Mouse (Mus musculus) skeletal muscle tissue, adult 2 months (tissue): ENCODE data around the gene Akap7.

Experiments
- DNase-seq: peaks from one replicate; pipeline ENCODE4 v3.0.0-alpha.2; 2012; ENCODE audit warnings: low read depth, low spot score

Gene Akap7

DNA sequence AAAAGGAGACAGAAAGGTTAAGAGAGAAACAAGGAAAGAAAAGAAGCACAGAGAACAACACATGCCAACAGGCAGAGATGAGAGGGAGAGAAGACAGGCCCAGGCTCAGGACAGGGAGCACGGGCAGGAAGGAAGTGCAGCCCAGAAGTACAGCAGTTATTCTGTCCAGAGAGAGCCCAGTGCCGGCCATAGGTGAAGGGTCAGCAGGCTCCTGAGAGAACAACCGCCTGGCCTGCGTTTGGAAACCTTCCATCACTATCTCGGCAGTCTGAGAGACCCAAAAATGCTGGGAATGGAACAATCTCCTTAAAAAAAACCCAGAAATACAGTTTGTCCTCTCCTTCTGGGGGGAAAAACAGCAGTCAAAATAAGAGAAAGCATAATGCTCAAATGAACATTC lies 50.2 kb downstream of the Akap7 start:
- DNase-seq, result no peak

DNA sequence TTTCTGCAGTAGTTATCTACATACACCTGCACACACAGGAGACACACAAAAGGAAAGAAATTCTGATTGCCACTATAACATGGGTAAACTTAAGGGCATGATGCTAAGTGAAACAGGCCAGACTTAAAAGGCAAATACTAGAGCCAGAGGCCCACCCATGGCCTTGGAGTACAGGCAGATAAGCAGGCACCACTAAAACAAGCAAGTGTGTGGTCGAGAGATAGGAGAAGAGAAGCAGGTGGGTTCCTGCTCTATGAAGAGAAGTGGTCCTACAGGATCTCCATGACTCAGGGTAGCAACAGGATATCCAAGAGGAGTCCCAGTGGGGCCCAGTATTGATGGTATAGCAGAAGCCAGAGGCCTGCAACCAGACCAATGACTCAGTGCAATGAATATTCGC lies 54.2 kb downstream of the Akap7 start:
- no peak for DNase-seq

DNA sequence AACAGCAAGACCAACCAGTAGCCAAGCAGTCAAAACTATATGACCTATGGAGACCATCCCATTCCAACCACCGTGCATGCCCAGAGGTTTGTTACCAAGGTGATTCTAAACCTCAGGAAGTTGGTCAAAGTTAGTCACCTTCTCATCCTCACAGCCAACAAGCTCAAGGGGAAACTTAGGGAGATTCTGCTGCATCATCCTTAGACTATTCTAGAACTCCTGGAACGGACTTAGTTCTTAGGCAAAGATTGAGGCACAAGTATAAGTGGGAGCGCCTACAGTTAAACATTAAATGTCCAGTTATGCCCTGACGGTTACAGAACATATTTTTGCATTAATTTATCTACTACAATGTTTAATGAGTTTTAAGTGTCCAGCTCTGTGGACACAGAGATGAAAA lies 54.7 kb downstream of the Akap7 start:
- DNase-seq, result no peak

DNA sequence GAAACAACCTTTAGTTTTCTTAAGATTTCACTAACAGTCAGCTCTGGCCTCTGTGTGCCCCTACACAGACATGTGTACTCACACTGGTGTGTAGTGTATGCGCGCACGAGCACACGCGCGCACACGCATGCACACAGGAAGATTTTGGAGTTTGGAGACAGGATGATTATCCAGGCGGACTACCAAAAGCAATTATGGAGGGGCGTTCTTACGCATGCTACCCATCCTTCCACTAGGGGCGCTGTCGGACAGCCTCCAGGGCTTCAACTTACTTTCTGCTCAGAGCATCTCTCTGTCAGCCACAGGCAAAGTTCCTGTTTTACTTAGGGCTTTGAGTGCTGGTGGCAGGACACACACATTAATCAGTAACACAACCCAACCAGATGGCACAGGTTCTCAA lies 57.6 kb downstream of the Akap7 start:
- DNase-seq, result no peak

DNA sequence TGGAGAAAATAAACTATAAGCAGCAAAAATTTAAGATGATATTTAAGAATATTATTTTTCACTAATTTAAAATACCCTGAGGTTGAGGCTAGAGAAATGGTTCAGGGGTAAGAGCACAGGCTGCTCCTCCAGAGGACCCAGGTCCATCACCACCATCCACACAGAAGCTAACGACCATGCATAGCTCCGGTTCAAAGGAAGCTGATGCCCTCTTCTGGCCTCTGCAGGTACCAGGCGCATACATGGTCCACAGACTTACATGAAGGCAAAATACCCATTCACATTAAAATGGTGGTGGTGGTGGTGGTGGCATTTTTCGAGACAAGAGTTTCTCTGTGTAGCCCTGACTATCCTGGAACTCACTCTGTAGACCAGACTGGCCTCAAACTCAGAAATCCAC lies 61.5 kb downstream of the Akap7 start:
- no peak for DNase-seq

DNA sequence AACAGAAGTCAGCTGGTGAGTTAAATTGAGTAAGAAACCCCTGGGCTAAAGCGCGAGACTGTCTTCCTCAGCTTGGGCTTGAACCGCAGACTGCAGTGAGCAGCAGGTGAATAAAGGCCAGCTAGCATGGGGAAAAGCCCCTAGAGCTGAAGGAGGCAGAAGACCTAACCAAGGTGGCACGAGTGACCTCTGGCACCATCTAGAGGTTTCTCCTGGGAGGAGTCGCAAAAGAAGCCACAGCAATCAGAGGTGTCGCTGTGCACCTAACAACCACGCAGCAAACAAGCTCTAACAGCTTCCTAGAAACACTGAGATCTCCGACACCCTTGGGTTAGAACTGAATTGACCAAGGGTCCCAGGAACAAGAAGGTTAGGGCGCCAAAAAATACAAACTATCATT lies 68.5 kb downstream of the Akap7 start:
- DNase-seq, result no peak

DNA sequence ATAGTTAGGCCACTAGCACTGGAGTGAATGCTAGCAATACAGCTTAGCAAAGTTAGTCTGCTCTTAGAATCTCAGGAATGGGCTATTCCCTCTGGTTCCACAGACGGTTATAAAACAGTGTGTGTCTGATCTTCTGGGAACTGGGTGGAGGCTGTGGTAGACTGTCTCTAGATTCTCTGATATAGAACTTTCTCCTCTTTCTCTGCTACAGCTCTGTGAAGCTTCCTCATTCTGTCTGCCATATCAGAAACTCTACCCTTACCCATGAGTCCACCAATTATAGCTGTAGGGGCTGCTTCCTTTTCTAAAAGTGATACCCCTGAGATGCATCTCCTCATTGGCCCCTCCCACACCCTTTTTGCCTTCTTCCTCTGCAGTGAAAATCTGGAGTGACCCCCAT lies 73.6 kb downstream of the Akap7 start:
- DNase-seq, result no peak

DNA sequence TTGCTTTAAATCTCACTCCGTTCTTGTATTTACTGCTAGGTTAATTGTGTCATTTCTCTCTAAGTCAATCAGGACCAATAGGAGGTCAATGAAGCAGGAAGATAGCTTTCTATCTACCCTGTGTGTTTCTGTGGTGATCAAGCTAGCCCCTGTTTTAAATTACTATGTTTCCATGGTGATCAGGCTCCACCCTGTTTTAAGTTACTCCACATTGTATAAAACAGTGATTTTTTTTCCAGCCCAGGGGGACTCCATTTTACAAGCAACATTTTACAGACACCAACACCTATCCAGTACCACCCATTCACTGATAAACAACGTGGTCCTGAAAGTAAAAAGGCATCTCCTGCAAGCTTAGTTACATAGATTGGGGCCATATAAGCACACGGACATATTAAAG lies 75.0 kb downstream of the Akap7 start:
- DNase-seq, result no peak

DNA sequence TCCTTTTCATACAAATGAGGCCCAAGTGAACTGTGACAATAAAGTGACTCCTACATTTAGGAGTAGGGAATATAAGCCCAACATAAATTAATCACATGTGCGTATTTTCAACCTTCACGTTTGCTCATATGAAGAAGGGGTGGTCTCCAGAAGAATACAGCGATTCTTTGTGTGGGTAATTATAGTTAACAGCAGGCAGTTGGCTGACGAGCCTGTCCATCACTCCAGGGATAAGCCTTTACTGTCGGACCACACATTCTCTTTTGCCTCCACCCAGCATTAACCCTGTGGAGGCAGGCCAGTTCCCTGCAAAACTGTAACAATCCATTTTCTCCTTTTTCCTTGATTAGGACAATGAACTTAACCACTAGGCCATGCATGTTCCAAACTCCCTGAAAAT lies 76.3 kb downstream of the Akap7 start:
- no peak for DNase-seq

DNA sequence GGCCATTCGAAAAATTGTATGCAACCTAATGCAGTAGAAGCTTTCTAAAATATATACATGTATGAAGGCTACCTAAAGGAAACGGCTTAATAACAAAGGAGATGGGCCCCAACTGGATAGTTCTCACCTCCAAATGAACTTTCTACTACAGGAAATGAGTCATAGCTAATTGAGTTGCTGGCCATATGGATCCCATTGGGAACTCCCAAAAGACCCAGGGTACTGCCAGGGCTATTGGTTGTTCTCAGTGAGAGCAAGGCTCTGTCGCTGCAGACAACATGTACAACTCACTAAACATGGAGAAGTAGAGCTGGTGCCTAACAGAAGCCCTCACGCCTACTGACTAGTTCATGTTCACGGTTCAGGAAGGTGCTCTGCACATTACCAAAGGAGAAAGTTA lies 83.3 kb downstream of the Akap7 start:
- no peak for DNase-seq

DNA sequence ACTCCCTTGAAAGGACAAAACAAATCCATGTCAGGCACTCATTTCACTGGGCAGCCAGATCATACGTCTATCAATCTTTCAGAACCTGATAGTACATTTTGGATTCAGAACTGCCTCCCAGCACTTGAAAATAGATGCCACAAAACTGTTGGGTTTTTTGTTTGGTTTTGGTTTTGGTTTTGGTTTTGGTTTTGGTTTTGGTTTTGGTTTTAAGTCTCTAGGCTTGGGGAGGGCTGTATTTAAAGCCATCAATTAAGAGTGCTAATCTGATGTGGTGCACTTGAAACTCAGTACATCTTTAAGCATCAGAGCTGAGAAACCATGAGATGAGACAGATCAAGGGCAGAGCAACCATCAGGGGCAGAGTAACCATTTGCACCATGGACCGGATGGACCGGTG lies 86.9 kb downstream of the Akap7 start:
- DNase-seq, result no peak

DNA sequence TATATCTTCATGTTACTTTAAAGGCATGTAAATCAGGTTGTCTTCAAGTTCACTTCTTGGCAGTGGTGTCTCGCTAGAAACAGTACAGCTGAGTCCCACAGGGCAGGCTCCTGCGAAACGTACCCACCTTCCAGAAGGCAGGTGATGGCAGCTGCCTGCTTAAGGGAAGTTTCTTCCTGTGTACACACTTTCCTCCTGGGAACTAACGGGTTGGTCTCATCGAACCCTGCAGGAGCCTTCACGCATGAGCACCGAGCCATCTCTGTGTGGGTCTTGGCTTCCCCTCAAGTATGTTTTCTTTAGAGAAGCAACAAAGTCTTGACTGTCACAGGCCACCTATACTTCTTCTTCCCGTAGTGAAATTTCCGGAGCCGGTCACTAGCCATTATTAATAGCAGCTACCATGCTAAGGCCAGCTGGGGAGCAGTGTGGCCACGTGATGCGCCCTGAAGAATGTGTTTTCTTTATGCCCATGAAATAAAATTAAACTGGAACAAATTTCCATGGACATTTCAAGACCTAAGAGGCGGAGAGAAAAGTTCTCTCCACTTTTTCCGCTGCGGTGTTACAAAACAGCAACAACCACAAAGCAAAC lies 87.7 kb downstream of the Akap7 start:
- DNase-seq, result no peak

DNA sequence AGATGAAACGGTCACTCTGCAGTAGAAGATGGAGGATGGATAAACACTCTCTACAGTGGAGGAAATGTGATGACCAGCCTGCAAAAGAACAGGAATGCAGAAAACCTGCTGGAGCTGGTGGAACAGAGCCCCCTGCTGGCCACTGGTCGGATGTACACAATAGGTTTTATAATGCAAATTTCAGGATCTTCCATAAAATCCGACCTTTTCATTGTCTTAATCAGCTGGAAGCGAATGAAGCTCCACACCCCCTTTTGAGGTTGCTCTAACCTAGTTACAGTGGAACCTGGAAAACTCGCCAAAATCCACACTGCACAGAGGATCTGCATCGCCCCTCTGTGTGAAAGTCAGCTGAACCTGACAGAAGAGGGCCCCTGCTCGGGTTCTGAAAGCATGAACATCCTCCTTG lies 88.4 kb downstream of the Akap7 start:
- no peak for DNase-seq

DNA sequence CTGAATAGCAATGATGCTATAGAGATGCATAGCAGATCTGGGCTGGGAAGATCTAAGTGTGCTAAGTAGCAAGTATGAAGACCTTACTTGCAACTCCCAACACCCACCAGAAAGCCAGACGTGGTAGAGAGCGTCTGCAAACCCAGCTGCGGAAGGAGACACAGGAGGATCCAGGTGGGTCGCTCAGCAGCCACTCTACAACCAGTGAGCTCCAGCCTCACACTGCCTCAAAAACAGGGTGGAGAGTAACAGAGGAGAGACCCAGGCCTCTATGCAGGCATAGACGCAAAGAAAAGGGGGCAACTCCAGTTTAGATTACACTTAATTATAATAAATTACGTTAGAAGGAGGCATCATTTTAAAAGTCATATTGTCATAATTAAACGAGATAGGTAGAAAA lies 88.9 kb downstream of the Akap7 start:
- DNase-seq, result no peak

DNA sequence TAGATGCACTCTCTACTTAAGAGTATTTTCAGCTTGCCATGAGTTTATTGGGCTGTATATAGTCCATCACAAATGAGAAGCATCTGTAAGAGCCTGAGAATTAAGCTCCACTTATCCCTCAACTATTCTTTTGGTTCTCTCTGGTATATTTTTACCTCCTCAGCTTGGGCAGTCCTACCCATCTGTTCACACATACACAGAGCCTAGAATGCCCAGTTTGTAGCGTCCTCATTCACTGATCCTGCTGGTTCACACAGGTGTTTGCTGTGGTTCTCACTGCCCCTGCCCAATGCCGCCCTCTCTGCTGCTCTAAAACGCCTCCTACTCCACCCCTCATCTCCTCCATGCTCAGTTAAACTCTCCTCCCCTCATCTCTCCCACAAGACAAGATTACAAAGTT lies 91.7 kb downstream of the Akap7 start:
- DNase-seq, result no peak

DNA sequence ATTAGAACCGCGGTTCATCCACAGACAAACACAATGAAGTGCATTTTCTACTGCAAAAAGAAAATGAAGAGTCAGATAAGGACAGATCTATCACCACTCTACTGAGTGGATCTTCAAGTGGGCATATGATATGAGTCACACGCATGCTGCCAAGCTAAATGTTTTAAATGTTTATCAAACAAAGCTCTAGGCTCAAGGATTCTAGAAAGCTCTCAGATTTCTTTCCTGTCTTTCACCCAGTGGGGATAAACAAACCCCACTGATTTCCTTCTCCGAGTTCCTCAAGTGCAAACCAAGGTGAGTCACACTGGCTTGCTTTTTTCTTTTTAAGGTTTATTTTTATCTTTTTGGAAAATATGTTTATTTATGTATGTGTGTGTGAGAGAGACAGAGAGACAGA lies 94.0 kb downstream of the Akap7 start:
- DNase-seq, result no peak

DNA sequence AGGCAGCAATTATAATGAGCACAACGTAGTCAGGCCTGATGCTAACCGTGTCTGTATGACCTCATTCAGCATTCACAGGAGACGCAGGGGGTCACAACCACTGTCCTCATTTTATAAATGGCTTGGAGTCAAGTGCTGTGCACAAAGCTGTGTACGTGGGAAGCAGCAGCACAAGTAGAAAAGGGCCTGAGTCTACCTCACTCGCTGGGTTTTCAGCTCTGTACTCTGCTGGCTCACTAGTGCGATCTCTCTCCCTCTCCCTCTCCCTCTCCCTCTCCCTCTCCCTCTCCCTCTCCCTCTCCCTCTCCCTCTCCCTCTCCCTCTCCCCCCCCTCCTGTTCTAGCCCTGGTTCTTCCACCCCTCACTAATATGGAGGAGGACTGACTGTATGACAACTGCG lies 99.1 kb downstream of the Akap7 start:
- DNase-seq, result no peak

DNA sequence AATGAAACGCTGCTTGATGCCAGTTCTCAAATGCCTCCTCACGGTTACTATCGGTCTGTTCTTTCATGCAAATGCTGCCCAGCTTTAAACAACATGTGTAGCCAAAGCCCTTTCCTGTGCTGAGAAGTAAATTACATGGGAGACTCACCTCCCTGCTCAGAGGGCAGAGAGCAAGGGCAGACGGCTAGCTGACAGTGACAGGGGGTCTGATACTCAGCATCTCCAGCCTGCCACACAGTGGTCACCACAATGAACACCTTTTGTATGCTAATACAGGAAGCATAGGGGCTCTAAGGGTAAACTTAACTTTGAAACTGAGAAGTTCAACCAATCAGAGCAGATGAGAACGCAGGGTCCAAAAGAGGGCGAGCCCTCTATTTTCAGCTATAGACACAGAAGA lies 99.8 kb downstream of the Akap7 start:
- no peak for DNase-seq

DNA sequence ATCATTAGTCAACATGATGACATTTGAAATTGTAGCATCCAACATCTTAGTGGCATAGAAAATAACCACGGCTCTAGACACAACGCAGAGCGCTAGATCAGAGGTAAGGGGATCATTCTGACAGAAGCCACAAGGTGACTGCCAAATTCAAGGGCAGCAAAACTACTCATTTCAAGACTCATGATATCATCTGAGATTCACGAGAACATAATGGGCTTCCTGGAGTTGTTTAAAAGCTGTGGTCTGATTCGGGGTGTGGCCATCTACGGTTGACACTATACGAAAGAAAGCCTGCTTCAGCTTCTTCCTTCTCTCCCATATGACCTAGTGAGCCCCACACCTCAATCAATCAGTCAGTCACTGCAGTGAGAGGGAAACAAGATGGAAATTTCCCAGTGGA lies 107.0 kb downstream of the Akap7 start:
- no peak for DNase-seq

DNA sequence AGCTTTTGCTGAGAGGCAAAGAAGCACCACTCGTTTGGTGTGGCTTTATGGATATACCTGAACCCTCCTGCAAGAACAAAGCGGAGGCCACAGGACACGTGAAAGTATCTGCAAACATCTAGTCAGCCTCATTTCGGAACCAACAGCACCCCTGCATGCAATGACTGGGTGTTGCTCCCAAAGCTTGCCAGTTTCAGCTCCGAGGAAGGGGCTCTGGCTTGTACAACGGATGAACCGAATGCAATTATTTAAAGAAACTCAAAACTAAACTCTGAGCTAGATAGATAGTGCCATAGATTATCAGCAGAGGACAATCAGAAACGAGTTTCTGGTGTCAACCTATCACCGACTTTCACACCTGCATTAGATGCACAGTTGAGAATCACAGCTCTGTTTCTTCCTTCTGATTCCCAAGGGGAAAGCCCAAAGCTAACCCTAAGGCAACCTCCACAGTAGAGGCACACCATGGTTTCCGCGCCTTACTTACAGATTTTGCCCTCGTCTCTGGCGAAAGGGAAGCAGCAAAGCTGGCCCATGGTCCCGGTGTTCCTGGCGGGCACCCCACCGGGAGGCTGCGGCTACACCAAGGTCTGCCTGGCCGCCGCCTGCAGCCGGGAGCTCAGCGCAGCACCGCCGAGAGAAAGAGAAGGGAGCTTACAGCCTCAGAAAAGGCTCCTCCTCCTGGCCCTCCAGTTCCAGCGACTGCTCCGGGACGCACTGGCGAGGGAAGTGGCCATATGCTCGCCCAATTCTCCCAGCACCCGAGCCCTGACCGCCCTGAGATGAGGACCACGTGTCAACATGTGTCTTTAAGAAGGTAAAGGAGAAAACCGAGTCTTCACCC lies 107.9 kb downstream of the Akap7 start:
- peak; percentile 16 for DNase-seq

DNA sequence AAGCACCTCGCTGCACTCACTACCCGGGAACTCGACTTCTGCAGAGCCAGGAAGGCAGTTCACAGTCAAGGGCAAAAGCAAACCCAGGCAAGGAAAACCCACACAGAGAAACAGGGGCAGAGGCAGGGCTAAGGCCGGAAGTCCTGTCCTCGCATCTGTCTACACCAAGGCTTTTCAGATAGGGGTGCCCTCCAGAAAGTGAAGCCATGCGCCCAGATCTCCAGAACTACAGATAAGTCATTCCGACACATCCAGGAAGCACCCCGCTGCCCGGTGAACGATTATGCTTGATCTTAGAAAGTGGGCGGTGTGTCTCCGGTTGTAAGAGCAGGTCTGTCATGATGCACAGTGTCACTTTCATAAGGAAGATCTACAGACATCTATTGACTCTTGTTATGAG lies 109.1 kb downstream of the Akap7 start:
- no peak for DNase-seq

DNA sequence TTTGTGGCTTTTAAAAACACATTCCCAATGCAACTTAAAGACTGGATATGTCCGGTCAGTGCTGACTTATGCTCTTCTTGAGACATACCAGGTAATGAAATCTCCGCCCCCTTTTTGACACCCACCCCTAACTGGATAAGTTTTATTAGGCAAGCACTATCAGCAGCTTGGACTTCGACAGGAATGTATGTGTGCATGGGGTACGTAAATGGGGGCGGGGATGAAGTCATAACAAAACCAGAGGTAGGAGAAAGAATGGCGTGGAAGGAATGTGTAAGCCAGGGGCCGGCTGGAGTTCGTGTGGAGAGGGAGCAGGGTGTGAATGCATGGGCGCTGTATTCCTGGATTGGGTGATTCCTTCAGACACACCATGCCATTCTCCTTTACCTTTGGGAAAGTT lies 109.6 kb downstream of the Akap7 start:
- DNase-seq, result no peak

DNA sequence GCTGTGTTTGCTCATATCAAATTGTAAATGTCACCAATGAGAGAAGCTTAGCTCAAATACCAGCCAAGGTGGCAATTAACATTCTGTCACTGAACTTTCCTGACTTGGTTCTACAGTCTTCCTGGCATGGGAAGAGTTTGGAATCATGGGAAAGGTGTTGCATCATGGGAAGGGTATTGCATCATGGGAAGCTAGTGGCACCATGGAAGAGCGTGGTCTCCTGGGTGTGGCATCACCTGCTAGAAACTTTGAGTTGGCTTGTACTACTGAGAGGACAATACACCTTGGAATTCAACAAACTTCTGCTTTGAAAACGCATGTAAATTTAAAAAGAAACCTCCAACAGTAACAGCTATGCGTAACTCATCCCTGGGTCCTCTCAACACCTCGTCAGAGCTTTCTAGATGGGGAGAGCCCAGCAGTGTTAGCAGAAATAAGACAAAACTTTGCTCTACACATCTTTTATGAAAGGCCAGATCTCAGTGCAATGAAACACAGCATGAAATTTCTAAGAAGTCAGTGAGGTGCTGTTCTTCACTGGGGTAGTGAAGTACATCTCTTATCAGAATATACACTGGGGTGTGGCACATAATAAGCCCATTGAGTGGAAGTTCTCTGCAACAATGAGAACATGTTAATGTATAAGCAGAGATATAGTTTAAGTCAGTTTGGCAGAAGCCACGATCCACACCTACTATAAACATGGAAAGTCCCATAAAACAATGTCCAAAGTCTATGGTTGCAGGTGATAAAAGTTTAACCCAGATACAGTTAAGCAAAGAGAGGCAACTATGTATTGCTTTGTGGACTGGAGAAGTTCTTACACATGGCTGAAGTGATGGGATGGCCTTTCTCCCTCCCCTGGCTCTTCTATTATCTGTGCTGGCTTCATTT lies 115.2 kb downstream of the Akap7 start:
- DNase-seq, result no peak
